Mouse (Mus musculus) spleen, adult 2 months (tissue): ENCODE data around the gene 1110032A03Rik.

Experiments
- CTCF ChIP-seq: fragments of 200-500 bp; IDR thresholded peaks from 2 replicates; pipeline ENCODE4 v1.5.1; 2011; ENCODE audit warnings: mild to moderate bottlenecking, inconsistent platforms; ENCODE audit not compliant: insufficient read depth, insufficient read length, insufficient replicate concordance; ENCODE audit errors: extremely low read depth
- POLR2A ChIP-seq: fragments of 200-500 bp; IDR thresholded peaks from 2 replicates; pipeline ENCODE4 v1.6.1; 2011; ENCODE audit warnings: low read depth, low read length, inconsistent platforms

- TF ChIP-seq POLR2A (no peak), CTCF (no peak)
Measured at GRCm38 (mm10) chr9:50742744-50743143, 32.6 kb downstream of the 1110032A03Rik start.
